Mouse (Mus musculus) embryonic facial prominence, embryonic 12.5 days (tissue): ENCODE results near the gene 1600014C23Rik. TPM values are rescaled to one million over a fixed set of nuclear protein-coding genes. Genes with fewer than 3 reads are reported as not detected.

ENCODE experiments used
- ATAC-seq: fragments of 200-750 bp; cut with Nextera tagmentation; 2 replicates; pipeline ENCODE4 v1.8.0; 2017; ENCODE audit not compliant: insufficient number of reproducible peaks, insufficient read depth, low FRiP score, low TSS enrichment
- H3K27ac ChIP-seq: fragments of 300-500 bp; sonication (generic); 2 replicates; pipeline ENCODE4 v1.5.1; 2016; ENCODE audit warnings: mild to moderate bottlenecking
- H3K27me3 ChIP-seq: fragments of 300-500 bp; sonication (generic); 2 replicates; pipeline ENCODE4 v1.6.1; 2016; ENCODE audit warnings: mild to moderate bottlenecking, moderate library complexity
- H3K36me3 ChIP-seq: fragments of 300-500 bp; sonication (generic); 2 replicates; pipeline ENCODE4 v1.6.1; 2016; ENCODE audit warnings: mild to moderate bottlenecking
- H3K4me1 ChIP-seq: fragments of 300-500 bp; sonication (generic); 2 replicates; pipeline ENCODE4 v1.6.1; 2016
- H3K4me2 ChIP-seq: fragments of 300-500 bp; sonication (generic); replicated peaks from 2 replicates; pipeline ENCODE4 v1.6.1; 2016; ENCODE audit warnings: mild to moderate bottlenecking, moderate library complexity
- H3K4me3 ChIP-seq: fragments of 300-500 bp; sonication (generic); 2 replicates; pipeline ENCODE4 v1.5.1; 2016; ENCODE audit warnings: mild to moderate bottlenecking
- H3K9ac ChIP-seq: fragments of 300-500 bp; sonication (generic); 2 replicates; pipeline ENCODE4 v1.6.1; 2016; ENCODE audit warnings: mild to moderate bottlenecking, moderate library complexity
- H3K9me3 ChIP-seq: fragments of 300-500 bp; sonication (generic); 2 replicates; pipeline ENCODE4 v1.6.1; 2016; ENCODE audit warnings: mild to moderate bottlenecking, moderate library complexity
- WGBS: fragments of 180-500 bp; shearing (Covaris S2); methylation state at CpG from one replicate; pipeline ENCODE4 v1.1.7; 2016; 5-methylcytosine and 5-hydroxymethylcytosine counted together
- polyA plus RNA-seq: library from polyadenylated mRNA; unstranded; fragments of >200 nt; fragmentation: Nextera tagmentation; extraction: Ambion mirVana; gene quantifications from 2 replicates; pipeline ENCODE4 v1.2.1, GENCODE M21; 2016

The 1600014C23Rik gene
- polyA plus RNA-seq, 1 experiment from 2014 or later: 0.47 TPM

DNA sequence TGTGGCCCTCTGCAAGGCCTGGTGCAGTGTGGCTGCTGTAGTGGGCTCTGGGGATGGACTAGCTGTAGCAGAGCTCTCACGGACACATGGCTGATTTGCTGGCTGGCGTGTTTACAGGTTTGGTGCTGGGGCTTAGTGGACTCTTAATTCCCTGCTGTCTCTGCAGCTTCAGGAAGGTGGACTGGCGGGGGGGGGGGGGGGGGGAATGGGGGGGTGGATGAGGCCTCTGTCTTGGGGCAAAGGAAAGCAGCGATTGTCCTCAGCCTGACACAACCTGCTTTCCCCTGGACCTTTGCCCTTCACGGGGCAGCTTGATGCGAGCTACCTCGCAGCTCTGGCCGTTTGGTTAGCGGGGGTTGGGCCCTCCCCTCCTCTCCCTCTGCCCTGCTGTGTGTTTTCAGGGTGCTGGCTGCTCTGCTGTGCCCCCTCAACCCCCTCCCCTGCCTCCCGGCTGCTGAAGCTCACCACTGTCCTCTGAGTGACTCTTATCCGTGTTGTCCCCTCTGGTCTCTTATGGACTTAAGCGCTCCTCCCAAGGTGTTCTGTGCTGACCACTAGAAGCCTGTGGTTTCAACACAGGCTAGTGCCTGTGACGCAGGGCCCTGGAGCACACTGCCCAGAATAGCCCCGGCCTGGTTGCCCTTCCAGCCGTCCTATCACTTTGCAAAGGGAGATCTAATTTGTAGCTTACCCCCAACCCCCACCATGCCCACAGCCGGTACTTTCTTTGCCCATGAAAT lies 33.0 kb downstream of the 1600014C23Rik start:
- ATAC-seq: no peak
- Histone ChIP-seq H3K9me3 (no peaks in the 10 kb centered on the region), H3K27me3 (no peaks in the 10 kb centered on the region), H3K4me3 (no peak overlapping the region), H3K36me3 (peaks cover 18% of the 10 kb centered on the region), H3K4me1 (peaks cover 10% of the 10 kb centered on the region; the same call in 1 of the 2 replicates), H3K27ac (no peak overlapping the region), H3K9ac (no peak overlapping the region), H3K4me2 (no peak overlapping the region)
- 43% methylated on average over 11 of the region's 16 CpGs for WGBS

DNA sequence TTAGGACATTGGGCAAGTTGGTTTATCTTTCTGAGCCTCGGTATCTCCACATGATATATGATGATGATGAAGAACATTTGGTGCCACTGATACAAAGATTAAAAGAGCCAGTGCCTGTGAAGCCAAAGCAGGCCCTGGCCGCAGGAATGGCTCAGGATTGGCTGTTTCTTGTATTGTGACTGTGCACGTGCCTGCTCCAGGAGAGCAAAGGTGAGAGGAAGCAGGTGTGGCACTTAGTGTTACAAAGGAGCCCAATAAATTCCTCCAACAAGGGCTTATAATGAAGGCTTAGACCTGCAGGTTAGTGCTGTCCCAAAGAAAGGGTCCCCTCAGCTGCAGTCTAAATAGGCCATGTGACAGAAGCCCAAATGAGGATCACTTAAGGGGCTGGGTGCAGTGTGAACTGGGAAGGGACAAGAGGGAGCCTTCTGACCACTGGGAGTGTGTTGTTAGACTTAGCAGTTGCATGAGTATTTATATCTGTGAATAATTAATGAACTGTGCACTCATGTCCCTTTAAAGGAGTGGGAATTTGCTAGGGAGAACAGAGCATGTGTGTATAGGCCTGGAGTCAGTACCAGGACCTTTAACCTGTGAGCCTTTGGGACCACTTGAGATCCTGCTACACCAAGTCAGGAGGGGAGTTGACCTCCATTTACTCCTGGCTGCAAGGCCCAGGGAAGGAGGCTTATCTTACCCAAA lies 34.5 kb downstream of the 1600014C23Rik start:
- no peak for ATAC-seq
- no peak overlapping the region for H3K4me2 ChIP-seq
- H3K27ac ChIP-seq: no peak overlapping the region
- no peak overlapping the region for H3K9ac ChIP-seq
- WGBS: 85% methylated on average over 3 of the region's 3 CpGs
- H3K4me3 ChIP-seq: no peak overlapping the region
- peaks cover 18% of the 10 kb centered on the region for H3K36me3 ChIP-seq
- H3K27me3 ChIP-seq: no peaks in the 10 kb centered on the region
- peaks cover 10% of the 10 kb centered on the region; the same call in 1 of the 2 replicates for H3K4me1 ChIP-seq
- no peaks in the 10 kb centered on the region for H3K9me3 ChIP-seq

DNA sequence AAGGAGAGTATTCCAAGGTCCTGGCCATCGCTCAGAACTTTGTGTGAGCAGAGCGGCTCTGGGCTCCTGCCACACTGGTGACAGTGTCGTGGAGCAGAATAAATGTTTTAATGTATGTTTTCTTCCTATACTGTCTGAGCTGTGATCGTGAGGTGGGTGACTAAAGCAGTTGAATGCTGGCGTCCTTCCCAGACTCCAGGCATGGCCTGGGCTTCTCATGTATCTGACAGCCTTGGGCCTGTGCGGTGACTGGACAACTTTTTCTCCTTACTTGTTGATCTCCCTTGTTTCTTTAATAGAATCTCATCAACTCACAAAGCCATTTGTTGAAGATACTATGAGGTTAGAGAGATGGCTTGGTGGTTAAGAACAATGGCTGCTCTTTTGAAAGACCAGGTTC lies 35.3 kb downstream of the 1600014C23Rik start:
- Histone ChIP-seq H3K4me1 (peaks cover 12% of the 10 kb centered on the region; the same call in 1 of the 2 replicates), H3K9me3 (no peaks in the 10 kb centered on the region), H3K9ac (no peak overlapping the region), H3K36me3 (peaks cover 18% of the 10 kb centered on the region), H3K4me3 (no peak overlapping the region), H3K4me2 (no peak overlapping the region), H3K27ac (no peak overlapping the region), H3K27me3 (no peaks in the 10 kb centered on the region)
- no peak for ATAC-seq
- WGBS: 93% methylated on average over 6 of the region's 6 CpGs

GRCm38 (mm10) chr17:45696981-45697380 lies 36.7 kb downstream of the 1600014C23Rik start:
- peaks cover 18% of the 10 kb centered on the region for H3K36me3 ChIP-seq

GRCm38 (mm10) chr17:45695227-45696120 lies 38.2 kb downstream of the 1600014C23Rik start:
- 79% methylated on average over 23 of the region's 23 CpGs for WGBS
- no peak overlapping the region for H3K27ac ChIP-seq
- H3K4me1 ChIP-seq: peaks cover 11% of the 10 kb centered on the region; the same call in 1 of the 2 replicates

More at GRCm38 (mm10) chr17:45696981-45697380, 36.7 kb downstream of the 1600014C23Rik start:
- Histone ChIP-seq H3K9me3 (no peaks in the 10 kb centered on the region), H3K4me3 (no peak overlapping the region), H3K4me2 (no peak overlapping the region), H3K4me1 (peaks cover 18% of the 10 kb centered on the region; the same call in 1 of the 2 replicates), H3K27ac (no peak overlapping the region), H3K27me3 (no peaks in the 10 kb centered on the region), H3K9ac (no peak overlapping the region)
- WGBS: 87% methylated on average over 9 of the region's 9 CpGs
- no peak for ATAC-seq

DNA sequence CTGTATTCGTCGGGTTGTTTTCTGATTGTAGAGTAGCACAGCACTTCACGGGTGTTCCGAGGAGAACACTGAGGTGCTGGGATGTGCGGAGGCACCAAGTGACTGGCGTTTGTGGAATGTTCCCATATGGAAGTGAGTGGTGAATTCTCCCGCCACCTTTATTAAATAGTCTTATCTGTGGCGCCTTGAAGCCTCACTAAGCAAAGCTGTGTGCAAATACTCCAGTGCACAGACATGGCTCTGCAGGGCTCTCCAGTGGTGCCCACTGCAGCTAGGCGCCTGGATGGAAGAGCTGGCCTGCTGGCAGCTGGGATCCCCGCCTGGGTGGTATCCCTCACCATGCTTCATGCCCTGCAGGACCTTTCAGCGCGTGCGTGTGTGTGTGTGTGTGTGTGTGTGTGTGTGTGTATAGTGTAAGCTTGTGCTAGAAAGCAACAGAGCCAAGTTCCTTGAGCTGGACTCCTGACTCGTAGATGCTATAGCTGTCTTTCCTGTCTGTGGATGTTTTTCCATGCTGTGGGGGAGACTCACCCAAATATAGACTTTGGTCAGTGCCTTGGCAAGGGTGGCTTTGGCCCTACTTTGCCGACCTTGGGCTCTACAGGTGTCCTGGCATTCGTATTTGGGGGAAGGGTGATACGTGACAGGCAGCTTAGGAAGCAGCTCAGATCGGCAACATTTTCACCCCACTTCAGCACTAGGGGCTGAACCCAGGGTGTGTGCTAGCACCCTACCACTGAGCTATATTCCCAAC lies 39.7 kb downstream of the 1600014C23Rik start:
- no peak overlapping the region for H3K4me2 ChIP-seq
- H3K36me3 ChIP-seq: peaks cover 15% of the 10 kb centered on the region
- ATAC-seq: no peak
- H3K9ac ChIP-seq: no peak overlapping the region
- H3K27ac ChIP-seq: no peak overlapping the region
- 79% methylated on average over 18 of the region's 18 CpGs for WGBS
- H3K27me3 ChIP-seq: no peaks in the 10 kb centered on the region
- no peak overlapping the region for H3K4me3 ChIP-seq
- H3K9me3 ChIP-seq: no peaks in the 10 kb centered on the region
- peaks cover 8% of the 10 kb centered on the region; the same call in 1 of the 2 replicates for H3K4me1 ChIP-seq

More at GRCm38 (mm10) chr17:45695227-45696120, 38.2 kb downstream of the 1600014C23Rik start:
- no peak overlapping the region for H3K9ac ChIP-seq
- H3K4me2 ChIP-seq: no peak overlapping the region
- H3K4me3 ChIP-seq: no peak overlapping the region
- H3K9me3 ChIP-seq: no peaks in the 10 kb centered on the region
- peaks cover 18% of the 10 kb centered on the region for H3K36me3 ChIP-seq
- no peak for ATAC-seq
- no peaks in the 10 kb centered on the region for H3K27me3 ChIP-seq

- H3K4me3 ChIP-seq: no peak overlapping the region
- WGBS: 71% methylated on average over 5 of the region's 5 CpGs
- H3K4me2 ChIP-seq: no peak overlapping the region
- ATAC-seq: no peak
- peaks cover 15% of the 10 kb centered on the region; the same call in 1 of the 2 replicates for H3K4me1 ChIP-seq
- no peaks in the 10 kb centered on the region for H3K27me3 ChIP-seq
- no peaks in the 10 kb centered on the region for H3K9me3 ChIP-seq
- no peak overlapping the region for H3K27ac ChIP-seq
- no peak overlapping the region for H3K9ac ChIP-seq
- 0 out of 2 replicates have a peak, but pooled peaks cover 4% of the 10 kb centered on the region for H3K36me3 ChIP-seq
Observed at GRCm38 (mm10) chr17:45692159-45692558, 41.5 kb downstream of the 1600014C23Rik start.

DNA sequence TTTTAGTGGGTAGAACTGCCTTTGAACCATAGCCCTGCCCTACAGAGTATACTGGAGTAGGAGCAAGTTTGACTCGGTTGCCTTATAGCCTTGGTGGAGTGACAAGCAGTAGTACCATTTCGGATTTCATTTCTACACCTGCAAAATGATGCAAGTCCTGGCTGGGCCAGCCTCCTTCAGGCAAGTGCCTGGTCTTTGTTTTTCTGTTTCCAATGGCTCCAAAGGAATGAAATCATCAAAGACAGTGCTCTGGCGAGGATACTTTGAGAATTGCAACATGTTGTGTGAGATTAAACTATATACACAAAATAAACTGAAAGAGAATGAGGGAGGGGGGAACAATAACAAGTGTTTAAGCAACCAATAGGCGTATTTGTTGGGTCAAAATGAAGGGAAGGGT lies 43.6 kb downstream of the 1600014C23Rik start:
- no peaks in the 10 kb centered on the region for H3K36me3 ChIP-seq
- H3K4me2 ChIP-seq: no peak overlapping the region
- no peaks in the 10 kb centered on the region for H3K27me3 ChIP-seq
- H3K4me3 ChIP-seq: no peak overlapping the region
- 90% methylated on average over 4 of the region's 4 CpGs for WGBS
- no peak for ATAC-seq
- H3K27ac ChIP-seq: no peak overlapping the region
- H3K9ac ChIP-seq: no peak overlapping the region
- no peaks in the 10 kb centered on the region for H3K9me3 ChIP-seq
- peaks cover 20% of the 10 kb centered on the region; the same call in 1 of the 2 replicates for H3K4me1 ChIP-seq

GRCm38 (mm10) chr17:45689120-45689519 lies 44.5 kb downstream of the 1600014C23Rik start:
- no peak overlapping the region for H3K4me2 ChIP-seq
- H3K9ac ChIP-seq: no peak overlapping the region
- H3K4me1 ChIP-seq: peaks cover 28% of the 10 kb centered on the region
- no peaks in the 10 kb centered on the region for H3K27me3 ChIP-seq
- WGBS: 87% methylated on average over 9 of the region's 9 CpGs
- no peak overlapping the region for H3K4me3 ChIP-seq
- no peak for ATAC-seq
- H3K9me3 ChIP-seq: no peaks in the 10 kb centered on the region
- H3K27ac ChIP-seq: no peak overlapping the region
- H3K36me3 ChIP-seq: no peaks in the 10 kb centered on the region

GRCm38 (mm10) chr17:45686716-45687115 lies 46.9 kb downstream of the 1600014C23Rik start, which contains the start of gene Tmem63b:
TSS of gene Tmem63b (minus strand) at chr17:45686905.
- H3K36me3 ChIP-seq: no peaks in the 10 kb centered on the region
- WGBS: 8% methylated on average over 12 of the region's 12 CpGs
- no peaks in the 10 kb centered on the region for H3K9me3 ChIP-seq
- H3K27ac ChIP-seq: peak within 1 kb of the TSS; percentile 84
- no peak for ATAC-seq
- H3K9ac ChIP-seq: peak within 1 kb of the TSS; percentile 89
- peak within 1 kb of the TSS; percentile 74 for H3K4me2 ChIP-seq
- H3K27me3 ChIP-seq: no peaks in the 10 kb centered on the region
- H3K4me1 ChIP-seq: peaks cover 23% of the 10 kb centered on the region
- H3K4me3 ChIP-seq: peak within 1 kb of the TSS; percentile 89
